Mouse (Mus musculus): Measurements from ENCODE around the gene Ophn1. TPM values are rescaled to one million over a fixed set of nuclear protein-coding genes. Genes with fewer than 3 reads are reported as not detected.

The Ophn1 gene
- polyA plus RNA-seq, 1 experiment from 2014 or later, result 39.7 TPM

- no peaks in the 10 kb centered on the region for H3K4me1 ChIP-seq (replicated peaks; ENCODE audit: control insufficient read depth, insufficient read depth, low read length)
- H3K27me3 ChIP-seq (ENCODE audit: control insufficient read depth, insufficient read depth, low read length), result no peaks in the 10 kb centered on the region
- H3K9me3 ChIP-seq (ENCODE audit: control insufficient read depth, low read length), result no peaks in the 10 kb centered on the region
- no peak overlapping the region for H3K4me3 ChIP-seq (replicated peaks; ENCODE audit: low read length)
- DNase-seq (ENCODE audit: low spot score) (peak; percentile 30), ATAC-seq (ENCODE audit: low FRiP score) (no peak)
- H3K36me3 ChIP-seq (replicated peaks; ENCODE audit: control insufficient read depth, insufficient read depth), result no peaks in the 10 kb centered on the region
- H3K9ac ChIP-seq, result no peak overlapping the region
- H3K27ac ChIP-seq, result no peak overlapping the region
- H3K4me2 ChIP-seq (replicated peaks), result no peak overlapping the region
These were observed 183.1 kb downstream of the Ophn1 start for GRCm38 (mm10) chrX:98707766-98708165.

GRCm38 (mm10) chrX:98701635-98702034, 189.2 kb downstream of the Ophn1 start:
- peak; percentile 75 for DNase-seq (ENCODE audit: low spot score)
- no peak overlapping the region for H3K9ac ChIP-seq
- no peak overlapping the region for H3K4me3 ChIP-seq (replicated peaks; ENCODE audit: low read length)
- H3K4me1 ChIP-seq (replicated peaks; ENCODE audit: control insufficient read depth, insufficient read depth, low read length), result no peaks in the 10 kb centered on the region
- no peaks in the 10 kb centered on the region for H3K36me3 ChIP-seq (replicated peaks; ENCODE audit: control insufficient read depth, insufficient read depth)
- 20% methylated on average over 4 of the region's 4 CpGs for WGBS
- no peak overlapping the region for H3K27ac ChIP-seq
- H3K9me3 ChIP-seq (ENCODE audit: control insufficient read depth, low read length), result no peaks in the 10 kb centered on the region
- peak; percentile 57; the same call in 1 of the 2 replicates for ATAC-seq (ENCODE audit: low FRiP score)
- no peaks in the 10 kb centered on the region for H3K27me3 ChIP-seq (ENCODE audit: control insufficient read depth, insufficient read depth, low read length)
- H3K4me2 ChIP-seq (replicated peaks), result no peak overlapping the region

GRCm38 (mm10) chrX:98682603-98683002, 208.2 kb downstream of the Ophn1 start:
- H3K4me3 ChIP-seq (replicated peaks; ENCODE audit: low read length), result no peak overlapping the region
- H3K9me3 ChIP-seq (ENCODE audit: control insufficient read depth, low read length), result no peaks in the 10 kb centered on the region
- H3K4me1 ChIP-seq (replicated peaks; ENCODE audit: control insufficient read depth, insufficient read depth, low read length), result no peaks in the 10 kb centered on the region
- H3K9ac ChIP-seq, result no peak overlapping the region
- DNase-seq (ENCODE audit: low spot score) (no peak), ATAC-seq (ENCODE audit: low FRiP score) (no peak)
- H3K27ac ChIP-seq, result no peak overlapping the region
- H3K36me3 ChIP-seq (replicated peaks; ENCODE audit: control insufficient read depth, insufficient read depth), result no peaks in the 10 kb centered on the region
- H3K27me3 ChIP-seq (ENCODE audit: control insufficient read depth, insufficient read depth, low read length), result no peaks in the 10 kb centered on the region
- H3K4me2 ChIP-seq (replicated peaks), result no peak overlapping the region

- Histone ChIP-seq H3K4me1 (replicated peaks; ENCODE audit: control insufficient read depth, insufficient read depth, low read length) (no peaks in the 10 kb centered on the region), H3K9me3 (ENCODE audit: control insufficient read depth, low read length) (no peaks in the 10 kb centered on the region), H3K4me2 (replicated peaks) (no peak overlapping the region), H3K27me3 (ENCODE audit: control insufficient read depth, insufficient read depth, low read length) (no peaks in the 10 kb centered on the region), H3K9ac (no peak overlapping the region), H3K27ac (no peak overlapping the region), H3K4me3 (replicated peaks; ENCODE audit: low read length) (no peak overlapping the region), H3K36me3 (replicated peaks; ENCODE audit: control insufficient read depth, insufficient read depth) (no peaks in the 10 kb centered on the region)
- DNase-seq (ENCODE audit: low spot score) (no peak), ATAC-seq (ENCODE audit: low FRiP score) (no peak)
- 88% methylated on average over 2 of the region's 2 CpGs for WGBS
These were observed 209.5 kb downstream of the Ophn1 start for GRCm38 (mm10) chrX:98681281-98681680.

GRCm38 (mm10) chrX:98670988-98671387, 219.8 kb downstream of the Ophn1 start:
- no peak overlapping the region for H3K4me2 ChIP-seq (replicated peaks)
- ATAC-seq (ENCODE audit: low FRiP score) (no peak), DNase-seq (ENCODE audit: low spot score) (no peak)
- H3K4me1 ChIP-seq (replicated peaks; ENCODE audit: control insufficient read depth, insufficient read depth, low read length), result no peaks in the 10 kb centered on the region
- no peaks in the 10 kb centered on the region for H3K27me3 ChIP-seq (ENCODE audit: control insufficient read depth, insufficient read depth, low read length)
- H3K9me3 ChIP-seq (ENCODE audit: control insufficient read depth, low read length), result no peaks in the 10 kb centered on the region
- no peak overlapping the region for H3K9ac ChIP-seq
- no peak overlapping the region for H3K27ac ChIP-seq
- no peak overlapping the region for H3K4me3 ChIP-seq (replicated peaks; ENCODE audit: low read length)
- no peaks in the 10 kb centered on the region for H3K36me3 ChIP-seq (replicated peaks; ENCODE audit: control insufficient read depth, insufficient read depth)

- H3K27ac ChIP-seq, result no peak overlapping the region
- H3K27me3 ChIP-seq (ENCODE audit: control insufficient read depth, insufficient read depth, low read length), result no peaks in the 10 kb centered on the region
- no peaks in the 10 kb centered on the region for H3K36me3 ChIP-seq (replicated peaks; ENCODE audit: control insufficient read depth, insufficient read depth)
- no peaks in the 10 kb centered on the region for H3K9me3 ChIP-seq (ENCODE audit: control insufficient read depth, low read length)
- ATAC-seq (ENCODE audit: low FRiP score), result no peak
- no peak overlapping the region for H3K4me2 ChIP-seq (replicated peaks)
- no peak for DNase-seq (ENCODE audit: low spot score)
- H3K4me1 ChIP-seq (replicated peaks; ENCODE audit: control insufficient read depth, insufficient read depth, low read length), result no peaks in the 10 kb centered on the region
- H3K9ac ChIP-seq, result no peak overlapping the region
- no peak overlapping the region for H3K4me3 ChIP-seq (replicated peaks; ENCODE audit: low read length)
These were observed 239.4 kb downstream of the Ophn1 start for GRCm38 (mm10) chrX:98651431-98651830.

- H3K4me3 ChIP-seq (replicated peaks; ENCODE audit: low read length), result no peak overlapping the region
- DNase-seq (ENCODE audit: low spot score), result no peak
- H3K9ac ChIP-seq, result no peak overlapping the region
- no peaks in the 10 kb centered on the region for H3K36me3 ChIP-seq (replicated peaks; ENCODE audit: control insufficient read depth, insufficient read depth)
- H3K4me2 ChIP-seq (replicated peaks), result no peak overlapping the region
- no peaks in the 10 kb centered on the region for H3K9me3 ChIP-seq (ENCODE audit: control insufficient read depth, low read length)
- no peaks in the 10 kb centered on the region for H3K4me1 ChIP-seq (replicated peaks; ENCODE audit: control insufficient read depth, insufficient read depth, low read length)
- WGBS, result 57% methylated on average over 3 of the region's 3 CpGs
- ATAC-seq (ENCODE audit: low FRiP score), result no peak
- H3K27me3 ChIP-seq (ENCODE audit: control insufficient read depth, insufficient read depth, low read length), result no peaks in the 10 kb centered on the region
- H3K27ac ChIP-seq, result no peak overlapping the region
These were observed 262.0 kb downstream of the Ophn1 start for GRCm38 (mm10) chrX:98628666-98629404.

- H3K9ac ChIP-seq, result no peak overlapping the region
- no peak overlapping the region for H3K4me2 ChIP-seq (replicated peaks)
- no peaks in the 10 kb centered on the region for H3K9me3 ChIP-seq (ENCODE audit: control insufficient read depth, low read length)
- H3K4me3 ChIP-seq (replicated peaks; ENCODE audit: low read length), result no peak overlapping the region
- WGBS, result 4% methylated on average over 2 of the region's 2 CpGs
- H3K36me3 ChIP-seq (replicated peaks; ENCODE audit: control insufficient read depth, insufficient read depth), result no peaks in the 10 kb centered on the region
- H3K27me3 ChIP-seq (ENCODE audit: control insufficient read depth, insufficient read depth, low read length), result no peaks in the 10 kb centered on the region
- no peak for ATAC-seq (ENCODE audit: low FRiP score)
- H3K4me1 ChIP-seq (replicated peaks; ENCODE audit: control insufficient read depth, insufficient read depth, low read length), result no peaks in the 10 kb centered on the region
- peak; percentile 71 for DNase-seq (ENCODE audit: low spot score)
- no peak overlapping the region for H3K27ac ChIP-seq
These were observed 272.0 kb downstream of the Ophn1 start for GRCm38 (mm10) chrX:98618865-98619264.

GRCm38 (mm10) chrX:98617426-98617825, 273.4 kb downstream of the Ophn1 start:
- no peak overlapping the region for H3K4me3 ChIP-seq (replicated peaks; ENCODE audit: low read length)
- DNase-seq (ENCODE audit: low spot score) (no peak), ATAC-seq (ENCODE audit: low FRiP score) (no peak)
- no peaks in the 10 kb centered on the region for H3K36me3 ChIP-seq (replicated peaks; ENCODE audit: control insufficient read depth, insufficient read depth)
- H3K27ac ChIP-seq, result no peak overlapping the region
- no peaks in the 10 kb centered on the region for H3K4me1 ChIP-seq (replicated peaks; ENCODE audit: control insufficient read depth, insufficient read depth, low read length)
- no peaks in the 10 kb centered on the region for H3K27me3 ChIP-seq (ENCODE audit: control insufficient read depth, insufficient read depth, low read length)
- 84% methylated on average over 4 of the region's 4 CpGs for WGBS
- H3K9ac ChIP-seq, result no peak overlapping the region
- no peak overlapping the region for H3K4me2 ChIP-seq (replicated peaks)
- no peaks in the 10 kb centered on the region for H3K9me3 ChIP-seq (ENCODE audit: control insufficient read depth, low read length)

GRCm38 (mm10) chrX:98574201-98574600, 316.6 kb downstream of the Ophn1 start:
- H3K9ac ChIP-seq, result no peak overlapping the region
- ATAC-seq (ENCODE audit: low FRiP score) (no peak), DNase-seq (ENCODE audit: low spot score) (no peak)
- no peak overlapping the region for H3K4me2 ChIP-seq (replicated peaks)
- H3K4me1 ChIP-seq (replicated peaks; ENCODE audit: control insufficient read depth, insufficient read depth, low read length), result no peaks in the 10 kb centered on the region
- H3K9me3 ChIP-seq (ENCODE audit: control insufficient read depth, low read length), result no peaks in the 10 kb centered on the region
- no peak overlapping the region for H3K4me3 ChIP-seq (replicated peaks; ENCODE audit: low read length)
- H3K36me3 ChIP-seq (replicated peaks; ENCODE audit: control insufficient read depth, insufficient read depth), result no peaks in the 10 kb centered on the region
- no peak overlapping the region for H3K27ac ChIP-seq
- no peaks in the 10 kb centered on the region for H3K27me3 ChIP-seq (ENCODE audit: control insufficient read depth, insufficient read depth, low read length)

Measured in hindbrain, embryonic 14.5 days (tissue).